Mouse (Mus musculus) c-Kit-positive CD71-positive TER-119-negative erythroid progenitor cells, embryonic 14.5 days (primary cell): ENCODE data around the gene Haghl.
"Not testable (repeated sequence)": the region's sequence is repeated elsewhere in the genome, so short reads cannot be mapped to it uniquely, and the experiment has no call there.

Experiments used
- DNase-seq: peaks from one replicate; pipeline ENCODE4 v3.0.0-alpha.2; 2013; ENCODE audit warnings: low read depth

Haghl gene

DNA sequence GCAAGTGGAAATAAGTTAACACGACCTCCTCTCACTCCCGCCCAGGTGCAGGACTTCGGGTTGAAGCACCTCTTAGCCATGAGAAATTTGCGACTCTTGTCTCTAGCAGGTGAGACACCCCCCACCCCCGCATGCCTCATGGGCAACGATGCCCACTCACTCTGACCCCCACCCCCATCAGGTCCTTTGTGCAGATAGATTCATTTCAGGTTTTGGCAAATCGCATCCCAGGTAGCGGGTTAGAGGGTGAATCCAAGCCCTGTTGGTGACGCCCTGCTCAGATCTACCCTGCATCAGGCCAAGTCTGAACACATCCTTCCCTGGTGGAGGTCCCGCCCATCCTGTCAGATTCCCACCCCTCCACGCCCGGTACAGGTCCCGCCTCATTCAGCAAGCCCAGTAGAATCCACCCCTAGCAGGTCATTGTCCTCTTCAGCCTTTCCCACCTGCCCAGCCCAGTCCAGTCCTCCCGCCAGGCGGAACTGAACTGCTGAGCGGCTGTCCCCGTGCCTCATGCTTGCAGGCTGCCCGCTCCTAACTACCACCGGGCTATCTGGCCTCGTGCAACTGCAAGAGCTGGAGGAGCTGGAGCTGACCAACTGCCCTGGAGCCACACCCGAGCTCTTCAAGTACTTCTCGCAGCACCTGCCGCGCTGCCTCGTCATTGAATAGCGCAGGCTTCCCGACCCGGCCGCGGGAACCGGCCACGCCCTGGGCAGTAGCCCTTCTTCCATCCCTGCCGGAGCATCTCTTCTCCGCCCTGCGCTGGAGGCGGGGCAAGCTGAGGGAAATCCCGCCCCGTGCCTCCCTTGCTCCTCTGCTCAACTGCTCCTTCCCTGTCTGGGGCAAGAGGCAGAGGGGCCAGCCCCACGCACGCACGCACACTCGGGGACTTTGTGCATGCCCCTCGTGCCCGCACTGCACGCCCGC is 33.6 kb upstream of the Haghl start:
- no peak for DNase-seq

DNA sequence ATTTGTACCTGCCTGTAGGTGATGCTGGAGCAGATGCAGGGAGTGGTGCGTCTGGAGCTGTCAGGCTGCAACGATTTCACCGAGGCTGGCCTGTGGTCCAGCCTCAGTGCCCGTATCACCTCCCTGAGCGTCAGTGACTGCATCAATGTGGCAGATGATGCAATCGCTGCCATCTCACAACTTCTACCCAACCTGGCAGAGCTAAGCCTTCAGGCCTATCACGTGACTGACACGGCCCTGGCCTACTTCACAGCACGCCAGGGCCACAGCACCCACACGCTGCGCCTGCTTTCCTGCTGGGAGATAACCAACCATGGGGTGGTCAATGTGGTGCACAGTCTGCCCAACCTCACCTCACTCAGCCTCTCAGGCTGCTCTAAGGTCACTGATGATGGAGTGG is 32.2 kb upstream of the Haghl start:
- DNase-seq: no peak

DNA sequence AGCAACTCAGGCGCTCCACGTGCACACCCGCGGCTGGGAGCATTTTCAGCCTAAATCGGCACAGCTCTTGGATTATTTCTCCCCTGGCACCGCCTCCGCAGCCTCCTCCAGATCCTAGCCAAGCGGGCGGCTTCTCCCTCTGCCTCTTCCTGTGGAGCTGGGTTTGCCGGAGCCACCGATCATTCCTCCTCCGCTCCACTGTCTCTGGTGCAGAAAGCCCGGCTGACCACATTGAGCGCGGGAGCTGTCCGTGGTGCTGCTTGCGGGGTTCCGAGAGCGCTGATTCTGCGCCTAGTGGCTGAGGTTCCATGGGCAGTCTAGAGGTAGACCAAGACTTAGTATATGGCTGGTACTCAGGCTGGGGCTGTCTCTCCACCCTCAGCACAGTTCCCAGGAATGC is 28.0 kb upstream of the Haghl start:
- DNase-seq: peak; percentile 71

DNA sequence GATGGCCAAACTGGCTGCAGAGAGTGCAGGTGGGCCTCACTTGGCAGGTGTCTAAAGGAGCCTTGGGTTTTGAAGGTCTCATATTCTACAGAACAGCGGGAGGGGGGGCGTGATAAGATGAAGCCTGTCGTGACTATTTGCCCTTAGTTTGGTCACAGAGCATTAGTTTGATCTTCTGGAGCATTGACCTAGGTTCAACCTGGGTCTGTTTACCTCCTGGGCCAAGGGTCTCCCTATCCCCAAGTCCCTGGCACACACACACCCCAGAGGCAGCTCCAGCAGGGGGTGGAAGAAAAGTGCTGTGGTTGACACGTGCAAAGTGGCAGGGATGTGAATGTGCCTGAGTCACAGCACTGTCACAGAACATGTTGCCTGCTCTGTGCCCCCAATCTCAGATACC is 25.4 kb upstream of the Haghl start:
- DNase-seq: no peak

DNA sequence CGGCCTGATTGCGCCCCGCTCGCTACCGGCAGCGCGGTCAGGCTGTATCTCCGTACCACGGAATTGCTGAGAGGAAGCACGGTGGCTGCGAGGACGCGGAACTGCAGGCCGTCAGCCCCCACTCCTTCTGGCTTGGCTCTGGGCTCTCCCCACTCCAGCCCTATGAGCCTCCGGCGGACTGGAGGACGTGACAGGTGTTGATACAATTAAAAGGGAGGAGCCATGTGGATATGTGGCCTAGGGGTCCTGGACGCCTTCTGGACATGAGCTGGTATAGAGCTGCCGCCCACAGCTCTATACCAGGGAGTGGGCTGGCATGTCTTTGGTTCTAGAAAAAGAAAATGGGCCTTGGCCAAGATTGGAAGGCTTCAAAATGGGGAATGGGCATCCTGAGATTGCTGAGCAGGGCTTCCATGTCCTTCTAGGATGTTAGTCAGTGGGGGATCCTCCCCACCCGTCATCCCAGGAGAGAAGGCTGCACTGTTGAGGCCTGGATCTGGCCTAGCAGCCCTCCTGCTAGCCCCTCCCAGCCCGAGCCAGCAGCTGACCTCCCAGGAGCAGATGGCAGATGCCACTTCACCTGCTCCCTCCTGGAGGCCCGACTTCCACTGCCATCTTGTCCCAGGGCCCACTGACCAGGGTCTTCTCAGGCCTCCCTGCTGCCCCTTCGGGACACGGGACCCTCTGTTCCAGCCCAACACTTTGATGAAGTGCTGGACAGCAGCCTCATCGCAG is 24.3 kb upstream of the Haghl start:
- DNase-seq: no peak

DNA sequence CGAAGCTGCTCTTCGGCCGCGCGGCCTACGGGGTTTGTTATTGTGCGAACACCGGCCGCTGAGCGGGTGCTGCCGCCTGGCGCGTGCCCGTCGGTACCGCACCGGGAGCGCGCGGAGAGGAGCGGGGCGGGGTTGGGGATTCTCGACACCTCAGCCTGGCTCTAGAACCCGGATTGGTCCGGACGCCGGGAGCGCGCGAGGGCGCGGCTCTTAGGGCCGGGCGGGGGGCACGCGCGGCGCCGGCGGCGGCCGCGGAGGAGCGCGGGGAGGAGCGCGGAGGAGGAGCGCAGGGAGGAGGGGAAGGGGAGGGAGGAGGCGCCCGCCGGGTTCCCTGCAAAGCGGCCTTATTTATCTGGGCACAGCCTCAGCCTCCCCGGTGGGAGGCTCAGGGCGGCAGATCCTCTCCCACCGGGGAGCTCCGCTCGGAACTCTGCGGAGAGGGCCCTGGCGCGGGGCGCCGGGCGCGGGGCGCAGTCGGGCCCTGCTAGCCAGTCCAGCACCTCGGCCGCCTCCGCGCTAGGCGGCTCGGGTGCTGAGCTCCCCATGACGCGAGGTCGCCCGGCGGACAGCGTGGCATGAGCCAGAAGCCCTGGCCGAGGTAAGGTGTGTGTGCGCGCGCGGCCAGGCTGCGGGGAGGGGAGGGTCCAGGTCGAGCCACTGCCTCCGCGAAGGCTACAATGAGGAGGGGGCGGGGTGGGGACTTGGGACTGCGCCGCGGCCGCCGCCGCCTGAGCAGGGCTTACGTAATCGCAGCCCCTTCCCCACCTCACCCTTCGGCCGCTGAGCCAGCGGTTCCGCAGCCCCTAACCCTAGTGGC is 23.5 kb upstream of the Haghl start, which contains the start of gene Fbxl16:
Gene Fbxl16 (plus strand): TSS at position 297 of the 817 bp plus-strand sequence.
- DNase-seq: no peak

DNA sequence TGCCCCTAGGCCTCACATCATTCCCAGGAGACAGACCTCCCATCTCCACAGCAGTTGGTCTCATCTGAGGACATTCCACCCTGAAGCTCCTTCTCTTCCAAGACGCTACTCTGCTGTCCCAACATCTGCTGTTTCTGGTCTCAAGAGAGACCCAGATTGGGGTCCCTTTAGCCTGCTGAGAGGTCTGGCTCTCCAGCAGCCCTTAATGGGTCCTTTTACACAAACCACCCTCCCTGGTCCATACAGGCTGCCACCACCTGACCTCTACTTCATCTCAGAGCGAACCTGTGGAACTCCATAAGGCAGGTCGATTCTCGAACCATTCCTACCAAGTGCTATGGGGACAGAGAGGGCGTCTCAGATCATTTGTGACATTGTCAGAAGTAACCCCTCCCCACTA is 22.6 kb upstream of the Haghl start:
- DNase-seq: no peak

DNA sequence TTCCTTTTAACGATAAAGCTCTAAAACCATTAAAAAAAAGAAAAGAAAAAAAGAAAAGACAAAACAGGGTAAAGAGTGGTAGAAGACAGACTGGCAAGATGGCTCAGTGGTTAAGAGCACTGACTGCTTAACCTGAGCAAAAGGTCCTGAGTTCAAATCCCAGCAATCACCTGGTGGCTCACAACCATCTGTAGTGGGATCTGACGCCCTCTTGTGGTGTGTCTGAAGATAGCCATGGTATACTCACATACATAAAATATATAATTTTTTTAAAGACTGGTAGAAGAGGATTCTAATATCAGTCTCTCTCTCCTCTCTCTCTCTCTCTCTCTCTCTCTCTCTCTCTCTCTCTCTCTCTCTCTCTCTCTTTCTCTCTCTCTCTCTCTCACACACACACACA is 22.0 kb upstream of the Haghl start:
- not testable (repeated sequence) for DNase-seq

DNA sequence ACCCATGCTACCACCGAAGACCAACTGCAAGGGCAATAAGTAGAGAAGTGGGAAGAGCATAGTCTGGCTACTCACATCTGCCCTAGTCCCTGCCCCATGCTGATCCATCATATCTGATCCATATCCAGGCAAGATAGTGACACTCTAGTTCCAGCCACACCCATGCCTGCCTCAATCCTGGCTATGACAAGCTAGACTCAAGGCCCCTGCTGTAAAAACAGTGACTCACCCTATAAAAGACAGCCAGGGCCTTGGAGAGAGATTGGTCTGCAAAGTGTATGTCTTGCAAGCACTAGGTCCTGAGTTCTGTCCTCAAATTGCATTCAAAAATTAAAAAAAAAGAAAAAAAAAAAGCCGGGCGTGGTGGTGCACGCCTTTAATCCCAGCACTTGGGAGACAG is 21.0 kb upstream of the Haghl start:
- DNase-seq: no peak

DNA sequence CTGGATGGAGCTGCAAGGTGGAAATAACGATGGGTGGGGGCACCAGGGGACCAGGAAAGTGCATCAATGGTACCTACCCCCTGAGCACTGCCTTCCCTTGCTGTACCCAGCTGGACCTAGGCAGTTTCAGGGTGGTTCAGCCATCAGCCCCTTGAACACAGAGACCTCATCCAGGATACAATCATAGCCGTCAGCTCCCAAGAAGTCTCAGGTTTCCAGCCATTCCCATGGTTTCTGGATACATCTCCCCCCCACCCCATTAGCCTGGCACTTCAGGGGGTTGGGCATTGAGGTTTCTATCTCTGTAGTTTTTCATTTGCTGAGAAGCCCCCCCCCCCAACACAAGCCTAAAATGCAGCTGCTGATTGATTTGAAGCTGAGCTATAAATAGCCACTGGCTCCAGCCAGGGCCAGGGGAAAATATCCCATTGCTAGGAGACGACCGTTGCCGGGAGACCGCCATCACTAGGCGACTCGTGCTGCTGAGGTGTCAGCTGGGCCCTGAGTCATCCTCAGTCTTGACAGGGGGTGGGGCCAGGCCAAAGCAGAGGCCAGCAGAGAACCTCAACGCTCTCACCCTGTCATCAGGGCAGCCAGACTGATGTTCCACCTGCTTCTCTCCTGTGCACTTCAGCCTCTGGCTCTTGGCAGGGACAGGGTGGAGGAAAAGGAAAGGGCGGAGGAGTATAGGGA is 17.5 kb upstream of the Haghl start:
- no peak for DNase-seq

DNA sequence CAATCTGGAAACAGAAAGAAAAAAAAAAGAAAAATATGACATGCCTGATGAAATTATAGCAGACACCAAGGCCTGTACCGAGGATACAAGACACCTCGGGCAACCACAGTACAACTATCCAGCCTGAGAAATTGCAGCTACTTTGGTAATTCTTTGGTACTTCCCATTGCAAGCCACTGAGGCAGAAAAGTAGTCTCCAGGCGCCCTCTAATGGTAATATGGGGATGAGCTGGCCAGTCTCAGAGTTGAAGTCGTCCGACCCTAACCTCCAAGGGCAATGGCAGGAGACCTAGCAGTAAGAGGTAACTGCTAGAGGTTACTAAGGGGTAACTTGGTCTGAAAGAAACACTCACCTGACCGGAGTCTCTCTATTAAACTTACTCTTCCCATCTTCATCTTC is 15.6 kb upstream of the Haghl start:
- peak; percentile 73 for DNase-seq

DNA sequence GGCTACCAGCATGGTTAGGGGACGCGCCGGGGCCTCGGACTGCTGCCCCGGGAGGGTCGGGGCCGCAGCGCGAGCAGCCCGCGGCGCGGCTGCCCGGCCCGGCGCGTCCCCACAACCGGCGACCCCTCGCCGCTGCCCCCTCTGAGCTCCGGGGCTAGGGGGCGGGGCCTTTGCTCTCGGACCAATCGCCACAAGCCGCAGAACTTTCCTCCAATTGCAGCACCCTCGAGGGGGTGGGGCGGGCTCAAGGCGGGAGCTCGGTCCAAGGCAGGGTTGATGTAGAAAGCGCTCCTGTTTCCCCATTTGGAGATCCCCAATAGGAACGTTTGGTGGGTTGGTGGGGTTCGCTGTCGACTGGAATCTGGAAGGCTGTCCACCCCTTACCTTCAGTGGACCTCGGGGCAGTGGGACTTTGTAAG is 11.5 kb upstream of the Haghl start, which contains the start of gene Metrn:
Gene Metrn (minus strand): TSS at position 186 of the 419 bp plus-strand sequence.
- peak; percentile 77 for DNase-seq

DNA sequence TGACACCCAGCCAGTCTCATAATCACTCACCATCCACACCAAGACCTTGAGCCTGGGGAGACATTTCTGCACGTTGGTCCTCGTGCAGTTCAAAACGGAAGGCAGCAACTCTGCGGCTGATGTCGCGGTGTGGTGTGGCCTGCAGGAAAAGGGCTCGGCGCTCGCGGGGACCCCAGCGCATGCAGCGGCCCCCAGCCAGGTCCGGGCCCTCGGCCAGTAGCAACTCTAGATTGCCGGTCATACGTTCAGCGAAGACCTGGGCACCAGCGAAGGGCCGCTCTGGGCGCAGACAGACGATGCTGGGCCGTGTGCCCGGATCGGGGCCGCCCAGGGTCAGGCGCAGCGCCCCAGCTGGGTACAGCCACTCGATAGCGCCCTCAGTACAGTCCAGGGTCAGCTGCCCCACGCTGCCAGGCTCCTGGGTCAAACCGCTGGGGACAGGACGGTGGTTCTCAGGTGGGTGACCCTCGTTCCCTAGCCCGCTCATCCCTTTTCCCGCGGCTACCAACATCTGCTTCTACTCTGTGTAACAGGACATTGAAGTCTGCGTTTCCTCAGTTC is 10.8 kb upstream of the Haghl start:
- no peak for DNase-seq

DNA sequence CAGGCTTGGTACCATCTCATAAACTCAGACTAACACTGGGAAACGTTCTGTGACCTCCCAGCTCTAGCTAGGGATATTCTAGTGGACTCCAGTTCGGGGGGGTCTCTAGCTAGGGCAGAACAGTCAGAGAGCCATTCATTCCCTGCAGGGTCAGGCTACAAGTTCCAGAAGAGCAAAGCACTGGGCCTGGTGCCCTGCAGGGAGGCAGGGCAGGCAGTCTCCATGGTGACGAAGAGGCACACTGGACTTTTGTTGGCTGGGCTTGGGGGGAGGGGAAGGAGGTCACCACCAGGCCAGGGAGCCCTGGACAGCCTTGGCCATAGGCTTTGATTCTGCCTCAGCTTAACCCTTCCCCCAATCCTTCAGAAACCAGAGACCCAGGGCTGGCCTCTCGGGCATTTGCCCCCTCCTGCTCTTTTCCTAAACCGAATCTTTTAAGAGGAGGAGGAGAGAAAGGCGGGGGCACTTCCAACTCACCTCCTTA is 10.2 kb upstream of the Haghl start, which contains the start of gene AC134908.4:
Gene AC134908.4 (minus strand): TSS at position 51 of the 484 bp plus-strand sequence.
- no peak for DNase-seq

DNA sequence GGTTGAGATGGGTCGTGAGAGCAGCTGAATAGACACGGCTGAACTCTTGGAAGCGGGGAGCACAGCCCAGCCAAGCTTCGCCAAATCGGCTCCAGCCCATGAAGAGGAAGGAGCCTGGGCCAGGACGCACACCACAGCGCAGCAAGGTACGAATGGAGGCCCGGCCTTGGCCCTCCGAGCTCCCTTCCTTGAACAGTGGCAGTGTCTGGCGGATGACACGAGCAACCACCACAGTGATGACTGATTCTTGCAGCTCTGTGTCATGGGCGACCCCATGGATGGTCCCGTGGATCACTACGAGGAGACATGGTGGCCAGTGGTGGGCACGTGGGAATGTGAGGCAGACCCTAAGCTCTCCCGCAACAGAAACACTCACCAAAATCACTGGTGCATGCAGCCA is 9.5 kb upstream of the Haghl start:
- DNase-seq: no peak

DNA sequence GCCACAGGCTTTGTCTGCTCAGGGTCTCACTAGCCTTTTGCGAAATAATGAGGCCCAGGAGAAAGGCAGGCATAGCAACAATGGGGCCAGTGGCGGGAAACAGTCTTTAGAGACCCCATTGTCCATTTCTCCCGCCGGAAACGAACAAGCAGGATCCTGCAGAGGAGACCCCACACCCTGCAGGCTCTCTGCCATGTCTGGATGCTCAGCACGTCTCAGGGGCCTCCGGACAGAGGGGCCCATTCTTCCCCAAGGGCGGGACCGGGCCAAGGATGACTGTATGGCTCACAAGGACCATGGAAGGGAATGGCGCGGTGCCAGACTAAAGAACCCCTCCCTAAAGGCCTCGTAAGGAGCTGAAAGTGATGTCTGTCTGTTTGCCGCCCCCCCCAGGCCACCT is 8.7 kb upstream of the Haghl start:
- DNase-seq: no peak

DNA sequence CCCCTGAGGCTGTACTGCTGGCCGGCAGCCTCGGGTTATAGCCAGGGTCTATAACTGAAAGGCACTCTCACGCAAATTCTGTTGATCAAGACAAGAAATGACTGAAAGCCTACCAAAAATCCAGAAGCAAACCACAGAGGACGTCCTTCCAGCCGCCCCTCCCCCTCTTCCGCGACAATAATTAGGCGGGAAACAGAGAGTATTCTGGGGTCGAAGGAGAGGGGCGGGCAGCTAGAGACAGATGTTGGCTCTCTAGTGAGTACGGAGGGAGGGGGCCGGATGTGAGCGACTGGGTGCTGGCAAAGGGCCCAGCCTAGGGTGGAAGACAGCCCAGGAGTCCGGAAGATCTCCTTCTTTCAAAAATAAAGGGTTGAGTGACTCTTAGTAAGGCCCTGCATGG is 7.1 kb upstream of the Haghl start, which contains the start of gene Fam173a:
Gene Fam173a (minus strand): TSS at position 287 of the 400 bp plus-strand sequence.
- peak; percentile 46 for DNase-seq

DNA sequence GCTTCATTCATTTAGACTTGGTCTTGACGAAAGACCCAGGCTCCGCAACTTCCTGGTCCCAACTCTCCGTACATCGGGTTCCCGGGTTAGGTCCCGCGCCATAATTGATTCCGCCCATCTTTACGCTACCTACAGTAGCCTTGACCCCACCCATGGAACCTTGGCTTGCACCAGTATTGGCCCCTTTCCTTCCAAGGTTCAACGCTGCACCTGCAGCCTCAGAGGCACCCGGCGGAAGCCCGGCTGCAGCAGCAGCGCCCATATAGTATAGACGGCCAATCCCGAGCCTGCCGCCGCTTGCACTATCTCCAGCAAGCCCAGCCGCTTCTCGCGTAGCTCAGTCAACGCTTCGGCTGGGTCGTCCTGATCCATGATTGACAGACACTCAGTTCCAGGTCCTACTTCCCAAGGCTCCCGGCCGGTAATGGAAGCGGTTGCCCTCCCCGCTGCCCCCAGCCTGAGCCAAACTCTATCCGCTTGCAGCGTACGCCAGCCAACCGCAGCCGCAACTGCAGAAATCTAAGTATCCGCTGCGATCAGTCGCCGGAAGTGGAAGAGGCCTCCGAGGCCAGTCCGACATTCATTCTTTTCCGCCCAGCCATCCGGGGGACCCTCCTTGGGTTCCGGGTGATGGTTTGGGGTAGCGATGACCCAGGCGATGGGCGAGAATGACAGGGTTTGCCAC is 6.5 kb upstream of the Haghl start:
- DNase-seq: peak; percentile 82

DNA sequence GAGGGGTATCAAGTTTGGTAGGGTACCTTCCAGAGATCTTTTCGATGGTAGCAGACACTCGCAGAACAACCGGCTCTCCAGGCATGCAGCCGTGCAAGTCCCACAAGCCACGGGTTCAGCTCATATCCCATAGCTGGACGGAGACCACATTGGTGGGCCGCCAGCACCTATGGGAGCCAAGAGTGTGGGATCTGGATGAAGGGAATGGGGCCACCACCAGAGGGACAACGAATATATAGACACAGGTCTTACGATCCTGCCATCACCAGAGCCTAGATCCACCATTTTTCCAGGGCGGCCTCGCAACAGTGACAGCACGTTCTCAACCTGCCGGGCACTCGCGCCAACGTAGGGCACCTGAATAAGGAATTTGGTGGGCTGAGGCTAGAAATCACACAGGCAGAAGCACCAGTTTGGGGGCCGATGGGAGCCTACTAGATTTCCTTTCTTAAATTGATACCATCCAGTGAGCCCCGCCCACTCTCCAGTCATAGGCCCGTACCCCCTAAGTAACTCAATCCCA is 5.9 kb upstream of the Haghl start:
- no peak for DNase-seq
